Mouse (Mus musculus): ENCODE measurements around the gene Rhbdl1. TPM values are rescaled to one million over a fixed set of nuclear protein-coding genes. Genes with fewer than 3 reads are reported as not detected.
"Not testable (repeated sequence)": the region's sequence is repeated elsewhere in the genome, so short reads cannot be mapped to it uniquely, and the experiment has no call there.

The Rhbdl1 gene
- total RNA-seq, 2 experiments from 2014 or later, result 1.1 TPM; not detected in 1

- no peak for ATAC-seq (replicated peaks; ENCODE audit: poor library complexity, severe bottlenecking)
Observed at GRCm38 (mm10) chr17:25873405-25874147, 36.5 kb upstream of the Rhbdl1 start.

DNA sequence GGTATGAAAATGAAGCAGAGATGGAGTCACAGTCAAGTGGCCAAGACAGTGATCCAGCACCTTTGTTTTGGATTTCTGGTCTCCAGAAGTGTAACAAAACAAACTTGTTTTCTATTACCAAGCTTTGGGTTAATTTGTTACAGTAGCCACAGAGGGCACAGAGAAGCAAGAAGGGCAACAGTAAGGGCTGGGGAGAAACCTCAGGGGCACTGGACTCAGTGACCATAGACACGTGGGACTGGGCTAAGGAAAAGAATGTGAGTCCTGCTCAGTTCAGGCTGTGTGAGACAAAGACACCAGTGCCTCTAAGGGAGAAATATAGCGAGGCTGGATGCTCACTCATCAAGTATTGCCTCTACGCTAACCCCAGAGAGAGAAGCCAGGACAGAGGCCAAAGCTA, 35.6 kb upstream of the Rhbdl1 start:
- no peak for ATAC-seq (replicated peaks; ENCODE audit: poor library complexity, severe bottlenecking)

DNA sequence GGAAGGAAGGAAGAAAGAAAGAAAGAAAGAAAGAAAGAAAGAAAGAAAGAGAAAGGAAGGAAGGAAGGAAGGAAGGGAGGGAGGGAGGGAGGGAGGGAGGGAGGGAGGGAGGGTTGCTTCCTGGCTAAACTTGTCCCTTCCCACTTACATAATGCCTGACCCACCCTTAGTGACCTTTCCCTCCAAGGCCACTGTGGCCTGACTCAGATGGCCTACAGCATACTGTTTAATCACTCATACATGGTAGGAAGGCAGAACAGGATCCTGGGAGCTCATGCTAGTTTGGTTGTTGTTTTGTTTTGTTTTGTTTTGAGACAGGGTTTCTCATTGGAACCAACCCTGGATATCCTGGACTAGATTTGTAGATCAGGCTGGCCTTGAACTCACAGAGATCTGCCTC, 34.5 kb upstream of the Rhbdl1 start:
- not testable (repeated sequence) for ATAC-seq (replicated peaks; ENCODE audit: poor library complexity, severe bottlenecking)

DNA sequence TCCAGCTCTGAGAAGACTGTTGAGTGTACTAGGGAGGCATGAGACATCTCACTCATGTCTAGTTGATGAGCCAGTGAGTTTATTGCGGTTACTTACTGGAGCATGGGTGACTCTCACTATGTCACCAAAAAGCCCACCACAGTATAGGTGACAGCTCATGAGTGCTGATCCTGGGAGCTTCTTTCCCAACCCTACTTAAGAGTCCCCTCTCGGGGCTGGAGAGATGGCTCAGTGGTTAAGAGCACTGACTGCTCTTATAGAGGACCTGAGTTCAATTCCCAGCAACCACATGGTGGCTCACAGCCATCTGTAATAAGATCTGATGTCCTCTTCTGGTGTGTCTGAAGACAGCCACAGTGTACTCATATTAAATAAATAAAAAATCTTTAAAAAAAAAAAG, 32.9 kb upstream of the Rhbdl1 start:
- ATAC-seq (replicated peaks; ENCODE audit: poor library complexity, severe bottlenecking), result no peak

DNA sequence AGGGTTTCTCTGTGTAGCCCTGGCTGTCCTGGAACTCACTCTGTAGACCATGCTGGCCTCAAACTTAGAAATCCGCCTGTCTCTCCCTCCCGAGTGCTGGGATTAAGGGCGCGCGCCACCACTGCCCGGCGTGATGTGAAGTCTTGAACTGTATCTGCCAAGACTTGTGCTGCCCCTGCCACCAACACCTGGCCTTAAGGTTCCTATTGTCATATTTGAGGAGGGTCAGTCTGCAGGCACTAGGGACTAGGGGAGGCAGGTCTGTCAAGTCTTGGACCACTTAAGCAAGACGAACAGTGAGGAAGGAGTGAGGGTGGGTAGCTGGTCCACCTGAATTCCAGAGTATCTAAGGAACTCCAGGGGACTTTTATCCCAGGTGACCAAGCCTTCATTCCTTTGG, 32.4 kb upstream of the Rhbdl1 start:
- ATAC-seq (replicated peaks; ENCODE audit: poor library complexity, severe bottlenecking), result no peak

- peak; percentile 83 for ATAC-seq (replicated peaks; ENCODE audit: poor library complexity, severe bottlenecking)
Observed at GRCm38 (mm10) chr17:25868601-25869191, 31.6 kb upstream of the Rhbdl1 start, which contains the start of gene Mcrip2. Gene Mcrip2, minus strand, starts transcription at chr17:25868764.

DNA sequence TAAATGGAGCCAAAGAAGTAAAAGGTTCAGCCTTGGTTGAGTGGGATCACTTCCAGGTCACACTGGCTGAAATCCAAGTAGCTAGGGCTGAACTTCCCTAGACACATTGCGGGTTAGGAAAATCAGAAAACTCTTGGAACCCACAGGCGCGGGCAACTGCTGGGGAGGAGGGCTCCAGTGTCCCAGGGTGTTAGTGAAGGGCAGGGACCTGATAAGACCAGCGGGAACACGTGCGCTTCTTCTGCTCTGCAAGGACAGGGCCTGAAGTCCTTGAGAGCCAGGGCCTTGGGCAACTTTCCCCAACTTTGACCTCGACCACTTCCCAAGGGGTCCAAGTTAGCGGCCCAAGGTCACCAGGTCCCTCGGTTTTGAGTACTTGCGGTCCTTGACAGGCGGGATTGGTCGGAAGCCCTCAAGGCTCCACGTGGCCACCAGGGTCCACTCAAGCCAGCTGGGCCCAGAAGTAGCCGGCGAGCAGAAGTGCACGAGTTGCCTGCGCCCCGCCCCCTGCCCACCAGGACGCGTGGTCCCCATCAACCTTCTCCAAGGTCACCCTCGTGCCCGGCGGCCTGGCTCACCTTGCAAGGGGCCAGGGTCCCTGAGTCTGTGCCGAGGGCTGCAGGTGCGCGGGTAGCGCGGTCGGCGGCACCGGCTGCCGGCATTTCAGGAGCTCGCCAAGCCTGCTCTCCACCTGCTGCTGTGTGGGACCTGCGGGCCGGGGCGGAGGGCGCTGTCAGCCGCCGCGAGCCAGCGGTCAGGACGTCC, 30.9 kb upstream of the Rhbdl1 start:
- peak; percentile 50 for ATAC-seq (replicated peaks; ENCODE audit: poor library complexity, severe bottlenecking)

GRCm38 (mm10) chr17:25867509-25867835, 30.4 kb upstream of the Rhbdl1 start:
- ATAC-seq (replicated peaks; ENCODE audit: poor library complexity, severe bottlenecking), result peak; percentile 13; the same call in 1 of the 2 replicates

GRCm38 (mm10) chr17:25866172-25866571, 29.1 kb upstream of the Rhbdl1 start:
- ATAC-seq (replicated peaks; ENCODE audit: poor library complexity, severe bottlenecking), result no peak

DNA sequence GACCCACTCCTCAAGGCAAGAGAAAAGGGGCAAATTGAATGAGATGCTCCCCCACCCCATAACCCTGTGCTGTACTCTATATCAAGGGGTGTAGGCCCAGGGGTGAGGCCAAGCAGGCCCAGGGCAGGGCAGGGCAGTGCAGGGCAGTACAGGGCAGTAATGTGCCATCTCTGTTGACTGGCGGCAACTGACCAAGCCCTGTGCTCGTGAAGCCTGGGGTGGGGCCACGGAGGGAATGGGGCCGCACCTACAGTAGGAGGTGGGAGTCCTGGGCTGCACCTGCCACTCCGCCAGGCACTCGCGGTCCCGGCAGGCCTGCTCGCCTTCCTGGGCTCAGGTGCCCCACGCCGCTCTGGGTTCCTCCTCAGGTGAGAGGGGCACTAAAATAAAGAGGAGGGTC, 28.2 kb upstream of the Rhbdl1 start:
- ATAC-seq (replicated peaks; ENCODE audit: poor library complexity, severe bottlenecking), result no peak

DNA sequence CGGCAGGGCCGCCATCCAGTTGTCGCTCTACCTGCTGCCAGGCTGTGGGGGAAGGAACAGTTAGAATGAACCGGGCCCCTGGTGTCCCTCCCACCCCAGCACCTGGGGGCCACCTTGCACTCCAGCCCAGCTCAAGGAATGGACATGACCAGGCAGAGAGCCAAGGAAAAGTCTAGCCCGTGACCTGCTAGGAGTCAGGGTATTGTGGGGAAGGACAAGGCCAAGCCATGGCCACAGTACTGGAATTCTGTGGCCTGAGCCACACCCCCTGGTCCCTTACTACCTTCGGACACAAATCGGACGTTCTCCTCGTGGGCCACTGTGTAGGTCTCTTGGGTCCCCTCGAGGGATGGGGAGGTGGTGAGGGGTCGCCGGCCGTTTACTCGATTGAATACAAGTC, 27.2 kb upstream of the Rhbdl1 start:
- no peak for ATAC-seq (replicated peaks; ENCODE audit: poor library complexity, severe bottlenecking)

DNA sequence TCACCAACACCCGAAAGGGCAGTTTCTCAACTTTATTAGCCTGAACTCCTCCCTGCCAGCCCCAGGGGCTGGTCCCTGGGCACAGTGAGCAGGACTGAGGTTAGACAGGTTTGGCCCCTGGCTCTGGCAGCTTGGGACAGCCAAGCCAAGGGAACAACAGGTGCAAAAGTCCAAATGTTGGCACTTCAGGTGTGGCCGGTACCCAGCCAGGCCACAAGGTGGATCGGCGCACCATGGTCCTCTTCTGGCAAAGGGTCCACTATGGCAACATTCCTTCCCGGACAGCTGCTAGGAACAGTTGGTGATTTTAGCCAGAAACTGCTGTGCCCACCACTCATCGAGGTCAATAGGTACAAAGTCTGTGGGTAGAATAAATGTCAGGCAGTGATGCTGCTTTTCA, 26.6 kb upstream of the Rhbdl1 start:
- no peak for ATAC-seq (replicated peaks; ENCODE audit: poor library complexity, severe bottlenecking)

DNA sequence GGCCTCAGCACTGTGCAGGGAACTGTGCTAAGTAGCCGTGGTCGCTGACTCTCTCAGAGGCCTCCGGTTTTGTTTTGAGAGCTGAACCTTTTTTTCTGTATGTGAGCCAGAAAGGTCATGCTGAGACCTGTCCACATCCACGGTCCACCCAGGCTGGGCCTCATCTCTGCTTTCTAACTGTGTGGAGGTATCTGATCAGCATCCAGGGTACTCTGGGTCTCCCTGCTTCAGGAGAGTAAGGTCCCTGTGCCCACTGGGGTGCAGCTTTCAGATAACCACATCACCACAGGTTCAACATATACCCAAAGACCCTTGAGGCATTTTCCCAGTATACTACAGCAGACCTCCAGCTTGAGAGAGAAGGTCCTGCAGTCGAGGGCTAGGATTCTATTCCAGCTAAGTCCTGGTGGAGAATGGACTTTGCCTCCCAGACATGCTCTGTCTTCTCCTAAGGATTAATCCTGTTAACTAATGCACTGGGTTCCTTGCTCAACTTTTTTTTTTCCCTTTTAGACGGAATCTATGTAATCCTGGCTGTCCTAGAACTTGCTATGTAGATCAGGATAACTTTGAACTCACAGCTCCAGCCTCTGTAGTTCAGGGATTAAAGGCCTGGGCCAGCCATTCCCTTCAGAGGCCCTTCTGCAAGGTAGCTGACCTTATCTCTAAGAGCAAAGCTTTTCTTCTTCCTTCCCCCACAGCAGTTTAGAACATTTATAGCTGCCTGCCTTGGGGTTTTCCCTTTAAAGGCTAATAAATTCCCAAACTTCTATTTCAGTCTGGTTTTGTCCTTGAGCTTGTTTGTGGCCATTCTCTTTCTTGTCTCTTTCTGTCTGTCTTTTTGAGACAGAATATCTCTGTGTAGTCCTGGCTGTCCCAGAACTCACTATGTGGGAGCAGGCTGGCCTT, 24.9 kb upstream of the Rhbdl1 start:
- no peak for ATAC-seq (replicated peaks; ENCODE audit: poor library complexity, severe bottlenecking)

DNA sequence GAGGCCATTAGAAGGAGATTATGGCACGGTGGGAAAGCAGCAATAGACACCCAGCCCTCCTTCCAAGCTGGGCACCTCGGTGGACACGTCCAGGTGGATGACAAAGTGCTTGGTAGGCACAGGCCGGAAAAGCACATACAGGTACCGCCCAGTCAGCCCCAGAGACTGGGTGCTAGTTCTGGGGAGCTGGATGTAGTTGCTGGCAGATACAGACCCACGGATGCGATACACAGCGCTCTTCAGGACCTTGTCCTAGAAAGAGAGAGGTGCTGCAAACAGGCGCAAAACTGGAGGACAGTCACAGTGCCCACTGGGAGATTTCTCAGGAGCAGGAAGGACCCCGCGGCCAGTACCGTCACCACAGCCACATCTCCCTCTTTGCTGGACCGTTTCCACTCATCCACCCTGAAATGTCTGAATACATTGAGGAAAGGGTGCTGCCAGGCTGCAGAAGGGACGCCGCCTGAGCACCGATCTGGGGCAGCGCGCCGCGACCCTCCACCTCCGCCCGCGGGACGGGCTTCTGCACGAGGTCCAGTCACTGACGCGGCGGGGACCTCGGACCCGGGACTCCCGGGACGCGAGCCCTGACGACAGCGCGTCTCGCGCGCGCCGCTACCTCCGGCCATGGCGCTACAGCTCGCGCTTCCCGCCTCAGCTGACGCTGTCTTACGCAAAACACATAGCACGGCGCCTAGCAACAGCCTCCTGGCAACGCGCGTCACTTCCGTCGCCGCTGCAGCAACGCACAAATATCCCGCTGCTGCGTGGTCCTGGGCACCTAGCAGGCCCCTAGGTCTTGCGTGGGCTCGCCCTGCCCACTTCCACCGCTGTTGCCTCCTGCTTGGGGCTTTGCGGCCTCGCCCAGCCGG, 24.0 kb upstream of the Rhbdl1 start, which contains the start of gene Wdr90:
Gene Wdr90, minus strand, starts transcription at position 670 of the 872 bp plus-strand sequence.
- ATAC-seq (replicated peaks; ENCODE audit: poor library complexity, severe bottlenecking), result peak; percentile 97

GRCm38 (mm10) chr17:25860229-25860628, 23.1 kb upstream of the Rhbdl1 start:
- ATAC-seq (replicated peaks; ENCODE audit: poor library complexity, severe bottlenecking), result no peak

DNA sequence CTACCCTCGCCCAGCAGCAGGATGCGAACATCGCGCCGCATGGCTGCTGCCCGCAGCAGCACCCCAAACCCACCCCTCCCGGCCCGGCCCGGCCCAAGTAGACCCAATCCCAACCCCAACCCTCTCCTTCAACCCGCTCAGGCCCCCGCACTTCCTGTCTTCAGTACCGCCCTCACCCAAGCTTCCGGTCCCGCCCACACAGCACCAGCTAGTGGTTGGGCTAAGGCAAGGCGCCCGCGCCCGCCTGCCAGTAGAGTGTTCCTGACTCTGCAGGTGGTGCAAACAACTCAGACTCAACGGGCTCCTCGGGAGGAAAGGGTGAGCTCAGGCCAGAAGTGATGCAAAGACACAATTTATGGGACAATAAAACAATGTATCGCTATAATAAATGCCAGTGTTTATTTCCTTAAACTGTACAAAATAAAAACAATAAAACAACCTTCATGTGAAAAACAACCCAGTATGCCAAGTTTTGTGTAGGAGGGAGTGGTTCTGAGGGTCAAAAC, 7.4 kb upstream of the Rhbdl1 start, which contains the start of gene Rhot2:
Gene Rhot2, minus strand, starts transcription at position 456 of the 506 bp plus-strand sequence.
- ATAC-seq (replicated peaks; ENCODE audit: poor library complexity, severe bottlenecking), result peak; percentile 95

DNA sequence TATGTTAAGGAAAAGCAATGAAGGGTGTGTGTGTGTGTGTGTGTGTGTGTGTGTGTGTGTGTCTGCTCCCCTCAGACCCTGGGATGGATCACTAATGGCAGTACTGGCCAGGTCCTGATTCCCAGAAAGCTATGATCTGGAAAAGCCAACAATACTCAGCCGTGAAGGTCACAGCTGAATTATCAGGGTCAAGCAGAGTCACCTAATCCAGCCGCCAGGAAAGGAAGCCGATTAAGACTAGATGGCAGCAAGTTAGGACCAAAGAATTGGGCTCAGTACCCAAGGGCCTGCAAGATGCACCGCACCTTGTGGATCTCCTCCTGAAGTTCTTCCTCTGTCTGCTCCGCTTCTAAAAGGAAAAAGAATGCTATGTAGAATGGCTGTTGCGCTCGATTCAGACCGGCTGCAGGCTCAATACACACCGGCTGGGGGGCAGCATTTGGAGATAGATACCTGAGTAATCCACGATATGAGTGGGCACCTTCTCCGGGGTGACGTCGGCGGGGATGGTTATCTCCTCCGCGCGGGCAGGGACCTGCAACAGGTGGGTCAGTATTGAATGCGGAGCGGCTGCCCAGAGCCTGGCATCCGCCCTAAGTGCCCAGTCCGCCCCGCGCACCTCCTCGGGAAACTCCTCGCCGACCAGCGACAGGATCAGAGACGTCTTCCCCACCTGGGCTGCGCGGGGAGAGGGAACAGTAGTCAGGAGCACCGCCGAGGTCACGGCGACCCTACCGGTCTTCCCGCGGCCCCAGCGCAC, 6.7 kb upstream of the Rhbdl1 start:
- ATAC-seq (replicated peaks; ENCODE audit: poor library complexity, severe bottlenecking), result no peak

DNA sequence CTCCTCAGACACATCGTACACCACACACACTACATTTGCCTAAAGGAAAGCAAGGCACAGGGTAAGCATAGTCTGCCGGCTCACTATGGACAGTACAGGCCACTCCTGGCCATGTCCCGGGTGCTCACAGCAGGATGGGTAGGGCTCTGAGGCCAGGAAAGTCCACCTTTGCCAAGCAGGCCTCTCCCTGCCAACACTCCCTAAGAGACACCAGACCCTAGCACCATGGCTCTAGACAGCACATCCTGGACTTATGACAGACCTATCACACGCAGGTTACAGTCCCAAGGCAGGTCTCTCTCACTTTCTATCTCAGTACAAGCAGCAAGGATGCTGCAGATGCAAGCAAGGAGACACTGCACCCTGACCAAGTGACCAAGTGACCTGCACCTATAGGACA, 6.0 kb upstream of the Rhbdl1 start:
- no peak for ATAC-seq (replicated peaks; ENCODE audit: poor library complexity, severe bottlenecking)
